Mouse (Mus musculus) bone marrow, adult 2 months (tissue): ENCODE results near the gene Eif2a.

Experiments
- CTCF ChIP-seq: fragments of 200-500 bp; IDR thresholded peaks from 2 replicates; pipeline ENCODE4 v1.5.1; 2011; ENCODE audit warnings: low read length, control low read depth; ENCODE audit not compliant: control insufficient read depth, insufficient read depth
- POLR2A ChIP-seq: fragments of 200-500 bp; IDR thresholded peaks from 2 replicates; pipeline ENCODE4 v1.6.1; 2011; ENCODE audit warnings: low read depth, mild to moderate bottlenecking, control low read depth, low read length, borderline replicate concordance; ENCODE audit not compliant: control insufficient read depth

GRCm38 (mm10) chr3:58559887-58560286, 34.3 kb downstream of the Eif2a start:
- TF ChIP-seq CTCF (no peak), POLR2A (no peak)
